Mouse (Mus musculus) forebrain, embryonic 15.5 days (tissue): ENCODE data around the gene Sult1a1. TPM values are rescaled to one million over a fixed set of nuclear protein-coding genes. Genes with fewer than 3 reads are reported as not detected.

ENCODE experiments used
- ATAC-seq: fragments of 200-750 bp; cut with Nextera tagmentation; replicated peaks from 2 replicates; pipeline ENCODE4 v1.8.0; 2017; ENCODE audit warnings: mild to moderate bottlenecking, moderate TSS enrichment, moderate library complexity
- H3K27ac ChIP-seq: fragments of 300-500 bp; sonication (generic); replicated peaks from 2 replicates; pipeline ENCODE4 v1.5.1; 2015; ENCODE audit warnings: mild to moderate bottlenecking, inconsistent platforms
- H3K27me3 ChIP-seq: fragments of 300-500 bp; sonication (generic); 2 replicates; pipeline ENCODE4 v1.6.1; 2015; ENCODE audit warnings: inconsistent platforms
- H3K36me3 ChIP-seq: fragments of 300-500 bp; sonication (generic); 2 replicates; pipeline ENCODE4 v1.6.1; 2015; ENCODE audit warnings: mild to moderate bottlenecking, inconsistent platforms
- H3K4me1 ChIP-seq: fragments of 300-500 bp; sonication (generic); 2 replicates; pipeline ENCODE4 v1.6.1; 2015; ENCODE audit warnings: inconsistent platforms
- H3K4me2 ChIP-seq: fragments of 300-500 bp; sonication (generic); replicated peaks from 2 replicates; pipeline ENCODE4 v1.6.1; 2015; ENCODE audit warnings: mild to moderate bottlenecking, inconsistent platforms
- H3K4me3 ChIP-seq: fragments of 300-500 bp; sonication (generic); 2 replicates; pipeline ENCODE4 v1.5.1; 2015; ENCODE audit warnings: mild to moderate bottlenecking, inconsistent platforms
- H3K9ac ChIP-seq: fragments of 300-500 bp; sonication (generic); replicated peaks from 2 replicates; pipeline ENCODE4 v1.6.1; 2015; ENCODE audit warnings: mild to moderate bottlenecking, inconsistent platforms
- H3K9me3 ChIP-seq: fragments of 300-500 bp; sonication (generic); 2 replicates; pipeline ENCODE4 v1.6.1; 2016; ENCODE audit warnings: inconsistent platforms
- WGBS: fragments of 180-500 bp; shearing (Covaris S2); methylation state at CpG from one replicate; pipeline ENCODE4 v1.1.7; 2015; ENCODE audit warnings: mixed read lengths; 5-methylcytosine and 5-hydroxymethylcytosine counted together
- polyA plus RNA-seq: library from polyadenylated mRNA; unstranded; fragments of >200 nt; fragmentation: Nextera tagmentation; extraction: Ambion mirVana; gene quantifications from 2 replicates; pipeline ENCODE4 v1.2.1, GENCODE M21; 2015

Gene Sult1a1
- 2.8 TPM in 2 replicates for polyA plus RNA-seq

- Histone ChIP-seq H3K9ac (no peak within 1 kb of the TSS), H3K9me3 (no peaks in the 10 kb centered on the region), H3K4me3 (no peak within 1 kb of the TSS), H3K4me1 (no peaks in the 10 kb centered on the region), H3K4me2 (no peak within 1 kb of the TSS), H3K27me3 (no peaks in the 10 kb centered on the region), H3K36me3 (peaks cover 20% of the 10 kb centered on the region), H3K27ac (no peak within 1 kb of the TSS)
- ATAC-seq, result no peak
- 96% methylated on average over 1 of the region's 1 CpGs for WGBS
Measured at GRCm38 (mm10) chr7:126676207-126676606, at the start of gene Sult1a1. Gene Sult1a1, minus strand, starts transcription at chr7:126676432.

- Histone ChIP-seq H3K27ac (no peak overlapping the region), H3K9me3 (no peaks in the 10 kb centered on the region), H3K4me2 (no peak overlapping the region), H3K4me3 (no peak overlapping the region), H3K36me3 (no peaks in the 10 kb centered on the region), H3K9ac (no peak overlapping the region), H3K27me3 (no peaks in the 10 kb centered on the region), H3K4me1 (no peaks in the 10 kb centered on the region)
- ATAC-seq, result no peak
- 90% methylated on average over 5 of the region's 5 CpGs for WGBS
Measured at GRCm38 (mm10) chr7:126725667-126726066, 49.4 kb upstream of the Sult1a1 start.

GRCm38 (mm10) chr7:126725077-126725476 lies 48.8 kb upstream of the Sult1a1 start:
- Histone ChIP-seq H3K27me3 (no peaks in the 10 kb centered on the region), H3K4me2 (no peak overlapping the region), H3K4me3 (no peak overlapping the region), H3K36me3 (no peaks in the 10 kb centered on the region), H3K9me3 (no peaks in the 10 kb centered on the region), H3K27ac (no peak overlapping the region), H3K9ac (no peak overlapping the region), H3K4me1 (no peaks in the 10 kb centered on the region)
- ATAC-seq, result no peak
- WGBS, result 83% methylated on average over 3 of the region's 3 CpGs

GRCm38 (mm10) chr7:126721635-126722034 lies 45.4 kb upstream of the Sult1a1 start:
- no peak overlapping the region for H3K9ac ChIP-seq
- no peak overlapping the region for H3K4me2 ChIP-seq
- H3K27me3 ChIP-seq, result no peaks in the 10 kb centered on the region
- no peak overlapping the region for H3K27ac ChIP-seq
- no peaks in the 10 kb centered on the region for H3K36me3 ChIP-seq
- WGBS, result 93% methylated on average over 13 of the region's 13 CpGs
- H3K9me3 ChIP-seq, result no peaks in the 10 kb centered on the region
- ATAC-seq, result no peak
- H3K4me1 ChIP-seq, result no peaks in the 10 kb centered on the region
- H3K4me3 ChIP-seq, result no peak overlapping the region

GRCm38 (mm10) chr7:126718787-126719337 lies 42.6 kb upstream of the Sult1a1 start:
- Histone ChIP-seq H3K4me3 (no peak overlapping the region), H3K4me2 (no peak overlapping the region), H3K9ac (no peak overlapping the region), H3K36me3 (no peaks in the 10 kb centered on the region), H3K27me3 (no peaks in the 10 kb centered on the region), H3K4me1 (no peaks in the 10 kb centered on the region), H3K27ac (no peak overlapping the region), H3K9me3 (no peaks in the 10 kb centered on the region)
- no peak for ATAC-seq
- WGBS, result 96% methylated on average over 5 of the region's 5 CpGs

GRCm38 (mm10) chr7:126717566-126717965 lies 41.3 kb upstream of the Sult1a1 start:
- Histone ChIP-seq H3K27me3 (no peaks in the 10 kb centered on the region), H3K27ac (no peak overlapping the region), H3K9ac (no peak overlapping the region), H3K36me3 (no peaks in the 10 kb centered on the region), H3K4me3 (no peak overlapping the region), H3K4me1 (no peaks in the 10 kb centered on the region), H3K9me3 (no peaks in the 10 kb centered on the region), H3K4me2 (no peak overlapping the region)
- no peak for ATAC-seq
- 95% methylated on average over 3 of the region's 3 CpGs for WGBS

DNA sequence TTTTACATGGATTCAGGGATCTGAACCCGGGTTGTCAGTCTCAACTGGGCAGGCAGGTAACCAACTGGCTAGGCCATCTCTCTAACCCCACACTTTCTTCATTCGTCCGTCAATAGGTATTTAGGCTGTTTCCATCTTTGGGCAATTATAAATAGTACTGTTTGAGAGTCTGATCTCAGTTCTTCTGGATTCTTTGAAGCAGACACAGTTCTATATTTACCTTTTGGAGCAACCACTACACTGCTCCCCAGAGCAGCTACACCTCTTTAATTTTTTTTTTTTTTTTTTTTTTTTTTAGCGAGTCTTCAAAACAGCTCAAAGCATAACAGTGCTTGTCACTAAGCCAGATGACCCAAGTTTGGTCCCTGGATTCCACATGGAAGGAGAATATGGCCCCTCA lies 39.4 kb upstream of the Sult1a1 start:
- no peak for ATAC-seq
- H3K9me3 ChIP-seq, result no peaks in the 10 kb centered on the region
- H3K4me3 ChIP-seq, result no peak overlapping the region
- H3K9ac ChIP-seq, result no peak overlapping the region
- H3K4me1 ChIP-seq, result no peaks in the 10 kb centered on the region
- no peaks in the 10 kb centered on the region for H3K27me3 ChIP-seq
- WGBS, result 80% methylated on average over 4 of the region's 4 CpGs
- H3K36me3 ChIP-seq, result no peaks in the 10 kb centered on the region
- no peak overlapping the region for H3K27ac ChIP-seq
- H3K4me2 ChIP-seq, result no peak overlapping the region

DNA sequence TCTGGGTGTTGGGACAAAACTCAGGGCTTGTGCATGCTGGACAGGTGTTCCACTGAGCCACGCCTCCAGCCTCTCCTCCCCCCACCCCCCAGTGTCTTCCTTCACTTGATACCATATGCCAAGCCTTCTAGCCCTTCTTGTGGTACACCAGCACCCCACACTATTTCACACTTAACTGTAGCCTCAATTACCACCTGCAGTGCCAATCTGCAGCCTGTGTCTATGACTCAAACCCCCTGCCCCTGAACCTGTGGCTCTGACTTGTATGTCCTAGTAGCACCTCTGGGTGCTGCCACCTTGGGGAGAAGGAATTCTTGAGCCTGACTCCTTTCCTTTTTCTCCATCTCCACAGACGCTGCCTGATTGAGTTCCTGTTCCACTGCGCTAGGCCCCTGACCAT lies 35.7 kb upstream of the Sult1a1 start:
- Histone ChIP-seq H3K27me3 (no peaks in the 10 kb centered on the region), H3K9ac (no peak overlapping the region), H3K4me3 (no peak overlapping the region), H3K9me3 (no peaks in the 10 kb centered on the region), H3K27ac (no peak overlapping the region), H3K36me3 (no peaks in the 10 kb centered on the region), H3K4me1 (no peaks in the 10 kb centered on the region), H3K4me2 (no peak overlapping the region)
- WGBS, result 80% methylated on average over 3 of the region's 3 CpGs
- no peak for ATAC-seq

DNA sequence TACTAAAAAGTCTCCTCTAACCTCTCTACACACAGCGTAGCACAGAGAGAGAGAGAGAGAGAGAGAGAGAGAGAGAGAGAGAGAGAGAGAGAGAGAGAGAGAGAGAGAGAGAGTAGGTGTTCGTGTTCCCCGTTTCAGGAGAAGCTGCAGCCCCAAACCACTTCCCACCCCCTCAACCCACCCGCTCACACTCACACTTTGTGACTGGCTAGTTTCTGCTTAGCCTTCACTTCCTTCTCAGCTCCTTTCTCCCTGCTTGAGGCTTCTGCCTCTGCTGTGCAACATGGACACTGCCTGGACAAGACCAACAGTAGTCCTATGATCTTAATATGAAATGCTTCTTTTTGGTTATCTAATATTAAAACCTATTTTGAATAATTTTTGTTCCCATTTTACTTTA lies 34.0 kb upstream of the Sult1a1 start:
- no peak overlapping the region for H3K4me3 ChIP-seq
- H3K27ac ChIP-seq, result no peak overlapping the region
- WGBS, result 78% methylated on average over 4 of the region's 4 CpGs
- no peak overlapping the region for H3K9ac ChIP-seq
- H3K4me1 ChIP-seq, result peaks cover under 1% of the 10 kb centered on the region; the same call in 1 of the 2 replicates
- no peaks in the 10 kb centered on the region for H3K36me3 ChIP-seq
- H3K27me3 ChIP-seq, result no peaks in the 10 kb centered on the region
- H3K9me3 ChIP-seq, result no peaks in the 10 kb centered on the region
- no peak for ATAC-seq
- H3K4me2 ChIP-seq, result no peak overlapping the region

- Histone ChIP-seq H3K36me3 (no peaks in the 10 kb centered on the region), H3K4me1 (peaks cover 19% of the 10 kb centered on the region), H3K4me3 (no peak overlapping the region), H3K9me3 (no peaks in the 10 kb centered on the region), H3K4me2 (no peak overlapping the region), H3K27ac (no peak overlapping the region), H3K27me3 (no peaks in the 10 kb centered on the region), H3K9ac (no peak overlapping the region)
- ATAC-seq, result no peak
- 89% methylated on average over 10 of the region's 10 CpGs for WGBS
Measured at GRCm38 (mm10) chr7:126708175-126708952, 32.1 kb upstream of the Sult1a1 start.

- 91% methylated on average over 19 of the region's 19 CpGs for WGBS
- H3K27me3 ChIP-seq, result no peaks in the 10 kb centered on the region
- H3K9ac ChIP-seq, result no peak within 1 kb of the TSS
- no peaks in the 10 kb centered on the region for H3K9me3 ChIP-seq
- no peak within 1 kb of the TSS for H3K4me2 ChIP-seq
- H3K4me3 ChIP-seq, result no peak within 1 kb of the TSS
- H3K4me1 ChIP-seq, result peaks cover 27% of the 10 kb centered on the region
- ATAC-seq, result no peak
- no peaks in the 10 kb centered on the region for H3K36me3 ChIP-seq
- H3K27ac ChIP-seq, result no peak within 1 kb of the TSS
Measured at GRCm38 (mm10) chr7:126707442-126708174, 31.4 kb upstream of the Sult1a1 start, which contains the start of gene Coro1a. Gene Coro1a, minus strand, starts transcription at chr7:126707787.
